Mouse (Mus musculus) megakaryocyte, embryonic 14.5 days (primary cell): ENCODE measurements around the gene Upf1. TPM values are rescaled to one million over a fixed set of nuclear protein-coding genes. Genes with fewer than 3 reads are reported as not detected.
A peak's percentile ranks its signal among the peaks of the same experiment; 100 is the strongest.

Experiments used
- H3K27me3 ChIP-seq: replicated peaks from 2 replicates; pipeline ENCODE3; 2012; ENCODE audit warnings: inconsistent platforms
- H3K36me3 ChIP-seq: replicated peaks from 2 replicates; pipeline ENCODE3; 2012; ENCODE audit warnings: low read length, inconsistent platforms, mixed read lengths
- H3K4me1 ChIP-seq: 2 replicates; pipeline ENCODE4 v1.6.1; 2012; ENCODE audit warnings: inconsistent platforms
- H3K4me3 ChIP-seq: replicated peaks from 2 replicates; pipeline ENCODE3; 2012; ENCODE audit warnings: moderate library complexity, mild to moderate bottlenecking, inconsistent platforms
- H3K9me3 ChIP-seq: 2 replicates; pipeline ENCODE4 v1.6.1; 2012; ENCODE audit warnings: inconsistent platforms
- FLI1 ChIP-seq: IDR thresholded peaks from 2 replicates; pipeline ENCODE4 v1.6.1; 2012; ENCODE audit warnings: low read length, inconsistent platforms, mixed read lengths
- GATA1 ChIP-seq: IDR thresholded peaks from 3 replicates; pipeline ENCODE4 v1.6.1; 2012; ENCODE audit warnings: mixed read lengths, low read length, inconsistent platforms, borderline replicate concordance
- polyA plus RNA-seq: library from polyadenylated mRNA; stranded (reverse); fragments of >175 nt; gene quantifications from 2 replicates; pipeline ENCODE4 v1.2.3, GENCODE M21; 2012; ENCODE audit warnings: low replicate concordance; ENCODE audit not compliant: insufficient read depth

Upf1 gene
- polyA plus RNA-seq, 1 experiment = 75.0 TPM

GRCm38 (mm10) chr8:70359411-70359810 is 6.3 kb upstream of the Upf1 start:
- Histone ChIP-seq H3K9me3 (0 out of 2 replicates have a peak, but pooled peaks cover 2% of the 10 kb centered on the region), H3K4me1 (peaks cover 43% of the 10 kb centered on the region), H3K4me3 (no peak overlapping the region), H3K36me3 (no peaks in the 10 kb centered on the region), H3K27me3 (peaks cover 16% of the 10 kb centered on the region)
- TF ChIP-seq FLI1 = no peak
- no peak for TF ChIP-seq GATA1

- Histone ChIP-seq H3K36me3 (peaks cover 3% of the 10 kb centered on the region), H3K27me3 (peaks cover 12% of the 10 kb centered on the region), H3K4me3 (no peak overlapping the region), H3K9me3 (0 out of 2 replicates have a peak, but pooled peaks cover 2% of the 10 kb centered on the region), H3K4me1 (peaks cover 41% of the 10 kb centered on the region)
- no peak for TF ChIP-seq GATA1
Measured at GRCm38 (mm10) chr8:70356111-70356510, 3.0 kb upstream of the Upf1 start.

- H3K9me3 ChIP-seq = no peaks in the 10 kb centered on the region
- TF ChIP-seq GATA1 = no peak
- no peak for TF ChIP-seq FLI1
- peak overlapping the region; percentile 97 for H3K4me3 ChIP-seq
- H3K4me1 ChIP-seq = peaks cover 55% of the 10 kb centered on the region
- H3K27me3 ChIP-seq = peaks cover 4% of the 10 kb centered on the region
- peaks cover 24% of the 10 kb centered on the region for H3K36me3 ChIP-seq
Measured at GRCm38 (mm10) chr8:70354004-70354403, 926 bp upstream of the Upf1 start.

GRCm38 (mm10) chr8:70352657-70353151 is 374 bp downstream of the Upf1 start:
- no peaks in the 10 kb centered on the region for H3K9me3 ChIP-seq
- no peaks in the 10 kb centered on the region for H3K27me3 ChIP-seq
- TF ChIP-seq GATA1 (no peak), FLI1 (no peak)
- H3K4me1 ChIP-seq = peaks cover 68% of the 10 kb centered on the region
- peaks cover 37% of the 10 kb centered on the region for H3K36me3 ChIP-seq
- H3K4me3 ChIP-seq = peak overlapping the region; percentile 97

GRCm38 (mm10) chr8:70352000-70352384 is 1.1 kb downstream of the Upf1 start:
- Histone ChIP-seq H3K4me3 (peak overlapping the region; percentile 97), H3K27me3 (no peaks in the 10 kb centered on the region), H3K9me3 (no peaks in the 10 kb centered on the region), H3K4me1 (peaks cover 75% of the 10 kb centered on the region), H3K36me3 (peaks cover 44% of the 10 kb centered on the region)
- TF ChIP-seq FLI1 (no peak), GATA1 (no peak)

- Histone ChIP-seq H3K36me3 (peaks cover 50% of the 10 kb centered on the region), H3K27me3 (no peaks in the 10 kb centered on the region), H3K9me3 (no peaks in the 10 kb centered on the region), H3K4me3 (peak overlapping the region; percentile 97), H3K4me1 (peaks cover 79% of the 10 kb centered on the region)
- TF ChIP-seq FLI1 (no peak), GATA1 (no peak)
Measured at GRCm38 (mm10) chr8:70351035-70351999, 1.8 kb downstream of the Upf1 start.

- no peak for TF ChIP-seq FLI1
- no peak for TF ChIP-seq GATA1
- Histone ChIP-seq H3K4me3 (no peak overlapping the region), H3K4me1 (peaks cover 88% of the 10 kb centered on the region), H3K36me3 (peaks cover 78% of the 10 kb centered on the region), H3K9me3 (no peaks in the 10 kb centered on the region), H3K27me3 (no peaks in the 10 kb centered on the region)
Measured at GRCm38 (mm10) chr8:70347860-70348420, 5.1 kb downstream of the Upf1 start.

- Histone ChIP-seq H3K27me3 (no peaks in the 10 kb centered on the region), H3K4me1 (peaks cover 93% of the 10 kb centered on the region), H3K36me3 (peaks cover 83% of the 10 kb centered on the region), H3K4me3 (no peak overlapping the region), H3K9me3 (no peaks in the 10 kb centered on the region)
- TF ChIP-seq FLI1 (no peak), GATA1 (no peak)
Measured at GRCm38 (mm10) chr8:70347443-70347842, 5.6 kb downstream of the Upf1 start.

GRCm38 (mm10) chr8:70344279-70344678 is 8.8 kb downstream of the Upf1 start:
- H3K4me3 ChIP-seq = peak overlapping the region; percentile 2
- TF ChIP-seq GATA1 (no peak), FLI1 (no peak)
- no peaks in the 10 kb centered on the region for H3K27me3 ChIP-seq
- H3K9me3 ChIP-seq = no peaks in the 10 kb centered on the region
- peaks cover 73% of the 10 kb centered on the region for H3K4me1 ChIP-seq
- H3K36me3 ChIP-seq = peaks cover 94% of the 10 kb centered on the region

GRCm38 (mm10) chr8:70343696-70344095 is 9.4 kb downstream of the Upf1 start:
- TF ChIP-seq FLI1 (no peak), GATA1 (no peak)
- no peak overlapping the region for H3K4me3 ChIP-seq
- H3K27me3 ChIP-seq = no peaks in the 10 kb centered on the region
- H3K36me3 ChIP-seq = peaks cover 94% of the 10 kb centered on the region
- H3K9me3 ChIP-seq = no peaks in the 10 kb centered on the region
- H3K4me1 ChIP-seq = peaks cover 67% of the 10 kb centered on the region
